Mouse (Mus musculus) lung, adult 2 months (tissue): ENCODE results near the gene C3ar1. TPM values are rescaled to one million over a fixed set of nuclear protein-coding genes. Genes with fewer than 3 reads are reported as not detected.

Experiments used
- DNase-seq: peaks from one replicate; pipeline ENCODE4 v3.0.0; 2022
- H3K4me1 ChIP-seq: fragments of 200-500 bp; 2 replicates; pipeline ENCODE4 v1.6.1; 2011; ENCODE audit warnings: low read length; ENCODE audit not compliant: control insufficient read depth, insufficient read depth
- H3K4me3 ChIP-seq: fragments of 200-500 bp; replicated peaks from 2 replicates; pipeline ENCODE3; 2011; ENCODE audit warnings: low read depth, mild to moderate bottlenecking, control low read depth, low read length; ENCODE audit errors: extremely low read depth
- CTCF ChIP-seq: fragments of 200-500 bp; IDR thresholded peaks from 2 replicates; pipeline ENCODE4 v1.5.1; 2011; ENCODE audit warnings: mild to moderate bottlenecking, low read length, control low read depth; ENCODE audit not compliant: insufficient read depth
- POLR2A ChIP-seq: fragments of 200-500 bp; IDR thresholded peaks from 2 replicates; pipeline ENCODE4 v1.6.1; 2011; ENCODE audit warnings: low read depth, mild to moderate bottlenecking, control low read depth, low read length, borderline replicate concordance; ENCODE audit errors: extremely low read depth
- WGBS: fragments of 180-500 bp; shearing (Covaris S2); methylation state at CpG from one replicate; pipeline ENCODE4 v1.1.7; 2018; 5-methylcytosine and 5-hydroxymethylcytosine counted together
- polyA plus RNA-seq: library from polyadenylated mRNA; depleted of rRNA; stranded (reverse); fragments of >200 nt; gene quantifications from 2 replicates; pipeline ENCODE4 v1.2.3, GENCODE M21; 2012

Gene C3ar1
- polyA plus RNA-seq, 1 experiment, result 3.7 TPM

- peak; percentile 82 for DNase-seq
- TF ChIP-seq POLR2A, result no peak
- no peak for TF ChIP-seq CTCF
- Histone ChIP-seq H3K4me3 (peak within 1 kb of the TSS; percentile 100), H3K4me1 (peaks cover 15% of the 10 kb centered on the region)
- WGBS, result under 1% methylated on average over 53 of the region's 61 CpGs
These were observed 36.5 kb downstream of the C3ar1 start, which contains the start of gene Foxj2 for GRCm38 (mm10) chr6:122819306-122820070. Gene Foxj2, plus strand, starts transcription at chr6:122819914.

GRCm38 (mm10) chr6:122813640-122814039, 42.3 kb downstream of the C3ar1 start:
- 76% methylated on average over 4 of the region's 4 CpGs for WGBS
- Histone ChIP-seq H3K4me3 (no peak overlapping the region), H3K4me1 (peaks cover 3% of the 10 kb centered on the region; the same call in 1 of the 2 replicates)
- TF ChIP-seq CTCF, result no peak
- TF ChIP-seq POLR2A, result no peak
- DNase-seq, result no peak

GRCm38 (mm10) chr6:122812716-122813115, 43.2 kb downstream of the C3ar1 start:
- no peak for DNase-seq
- Histone ChIP-seq H3K4me1 (peaks cover 3% of the 10 kb centered on the region; the same call in 1 of the 2 replicates), H3K4me3 (no peak overlapping the region)
- TF ChIP-seq CTCF (no peak), POLR2A (no peak)
- WGBS, result 89% methylated on average over 4 of the region's 4 CpGs

GRCm38 (mm10) chr6:122811771-122812600, 44.0 kb downstream of the C3ar1 start:
- Histone ChIP-seq H3K4me1 (peaks cover 3% of the 10 kb centered on the region; the same call in 1 of the 2 replicates), H3K4me3 (peak overlapping the region; percentile 76)
- TF ChIP-seq CTCF (no peak), POLR2A (no peak)
- WGBS, result 30% methylated on average over 16 of the region's 16 CpGs
- DNase-seq, result peak; percentile 30

GRCm38 (mm10) chr6:122811280-122811652, 44.7 kb downstream of the C3ar1 start:
- TF ChIP-seq POLR2A (peak; percentile 50; the same call in 1 of the 2 replicates), CTCF (no peak)
- under 1% methylated on average over 38 of the region's 38 CpGs for whole genome bisulfite sequencing
- peak; percentile 90 for DNase-seq
- Histone ChIP-seq H3K4me3 (peak overlapping the region; percentile 76), H3K4me1 (peaks cover 3% of the 10 kb centered on the region; the same call in 1 of the 2 replicates)

- under 1% methylated on average over 30 of the region's 30 CpGs for WGBS
- DNase-seq, result peak; percentile 96
- TF ChIP-seq POLR2A (peak; percentile 71), CTCF (no peak)
- Histone ChIP-seq H3K4me1 (peaks cover 3% of the 10 kb centered on the region; the same call in 1 of the 2 replicates), H3K4me3 (peak overlapping the region; percentile 76)
These were observed 45.2 kb downstream of the C3ar1 start for GRCm38 (mm10) chr6:122810615-122811279.

GRCm38 (mm10) chr6:122810022-122810614, 45.8 kb downstream of the C3ar1 start:
- under 1% methylated on average over 11 of the region's 11 CpGs for WGBS
- TF ChIP-seq POLR2A (no peak), CTCF (no peak)
- no peak for DNase-seq
- Histone ChIP-seq H3K4me3 (peak overlapping the region; percentile 76), H3K4me1 (peaks cover 3% of the 10 kb centered on the region; the same call in 1 of the 2 replicates)

- TF ChIP-seq POLR2A (no peak), CTCF (peak; percentile 55)
- peak; percentile 84 for DNase-seq
- Histone ChIP-seq H3K4me3 (no peak overlapping the region), H3K4me1 (peaks cover 5% of the 10 kb centered on the region; the same call in 1 of the 2 replicates)
- 10% methylated on average over 5 of the region's 5 CpGs for WGBS
These were observed 51.5 kb downstream of the C3ar1 start for GRCm38 (mm10) chr6:122804418-122804817.
